Mouse (Mus musculus) cerebellum, adult 8-10 months (tissue): ENCODE data around the gene Gm42420.

ENCODE experiments used
- DNase-seq: peaks from one replicate; pipeline ENCODE4 v3.0.0; 2022

Gene Gm42420

GRCm38 (mm10) chr6:39585517-39585916 is at the start of gene Gm42420:
Gm42420 (plus strand) TSS chr6:39585753.
- DNase-seq, result no peak

GRCm38 (mm10) chr6:39536621-39537020 is 48.9 kb upstream of the Gm42420 start:
- DNase-seq, result no peak

- DNase-seq, result no peak
These were observed 48.3 kb upstream of the Gm42420 start for GRCm38 (mm10) chr6:39537276-39537675.

- no peak for DNase-seq
These were observed 47.3 kb upstream of the Gm42420 start for GRCm38 (mm10) chr6:39538227-39538626.

- DNase-seq, result no peak
These were observed 45.8 kb upstream of the Gm42420 start for GRCm38 (mm10) chr6:39539679-39540155.

GRCm38 (mm10) chr6:39540563-39540962 is 45.0 kb upstream of the Gm42420 start:
- no peak for DNase-seq

- DNase-seq, result no peak
These were observed 42.6 kb upstream of the Gm42420 start for GRCm38 (mm10) chr6:39542631-39543597.

- DNase-seq, result no peak
These were observed 41.7 kb upstream of the Gm42420 start for GRCm38 (mm10) chr6:39543769-39544420.

GRCm38 (mm10) chr6:39545474-39545873 is 40.1 kb upstream of the Gm42420 start:
- no peak for DNase-seq

- no peak for DNase-seq
These were observed 37.5 kb upstream of the Gm42420 start for GRCm38 (mm10) chr6:39548030-39548429.

- DNase-seq, result no peak
These were observed 33.4 kb upstream of the Gm42420 start for GRCm38 (mm10) chr6:39551981-39552636.

- DNase-seq, result no peak
These were observed 30.5 kb upstream of the Gm42420 start for GRCm38 (mm10) chr6:39554888-39555647.

GRCm38 (mm10) chr6:39555648-39555945 is 30.0 kb upstream of the Gm42420 start:
- no peak for DNase-seq

- DNase-seq, result peak; percentile 34
These were observed 28.5 kb upstream of the Gm42420 start for GRCm38 (mm10) chr6:39556900-39557659.

- DNase-seq, result peak; percentile 58
These were observed 27.8 kb upstream of the Gm42420 start, which contains the start of gene Dennd2a for GRCm38 (mm10) chr6:39557723-39558261. Dennd2a (minus strand) TSS chr6:39557867.

- no peak for DNase-seq
These were observed 26.1 kb upstream of the Gm42420 start for GRCm38 (mm10) chr6:39559276-39559939.

- peak; percentile 86 for DNase-seq
These were observed 23.2 kb upstream of the Gm42420 start for GRCm38 (mm10) chr6:39562166-39563015.

- DNase-seq, result no peak
These were observed 18.0 kb upstream of the Gm42420 start for GRCm38 (mm10) chr6:39567528-39567927.

- DNase-seq, result no peak
These were observed 15.1 kb upstream of the Gm42420 start for GRCm38 (mm10) chr6:39570426-39570825.
